Mouse (Mus musculus): ENCODE results near the gene Idh3a. TPM values are rescaled to one million over a fixed set of nuclear protein-coding genes. Genes with fewer than 3 reads are reported as not detected.
"Not testable (repeated sequence)": the region's sequence is repeated elsewhere in the genome, so short reads cannot be mapped to it uniquely, and the experiment has no call there.

The Idh3a gene
- polyA plus RNA-seq, 1 experiment from 2014 or later: 101 TPM

DNA sequence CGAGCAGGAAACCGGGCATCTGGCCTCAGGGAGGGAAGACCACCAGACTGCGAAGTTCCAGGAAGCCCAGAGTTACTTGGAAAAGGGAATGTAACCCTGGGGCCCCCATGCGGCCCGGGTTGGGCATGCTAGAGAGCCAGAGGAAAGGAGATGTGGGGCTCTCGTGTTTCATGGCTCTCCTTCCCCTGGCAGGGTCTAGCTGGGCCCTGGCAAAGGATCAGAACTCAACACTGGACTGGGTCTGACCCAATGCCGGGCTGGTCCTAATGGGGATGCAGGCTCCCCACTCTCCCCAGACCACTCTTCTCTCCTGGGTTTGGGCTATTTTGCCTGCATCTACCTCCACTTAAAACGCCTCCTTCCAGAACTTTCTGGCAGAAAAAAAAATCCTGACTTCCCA, 27.4 kb upstream of the Idh3a start:
- no peak overlapping the region for H3K4me3 ChIP-seq
- H3K27me3 ChIP-seq: no peaks in the 10 kb centered on the region
- H3K4me1 ChIP-seq: peaks cover 7% of the 10 kb centered on the region; the same call in 1 of the 2 replicates
- WGBS: 68% methylated on average over 8 of the region's 8 CpGs
- no peak overlapping the region for H3K9ac ChIP-seq
- no peaks in the 10 kb centered on the region for H3K36me3 ChIP-seq
- H3K4me2 ChIP-seq (replicated peaks): no peak overlapping the region
- H3K9me3 ChIP-seq: no peaks in the 10 kb centered on the region
- no peak overlapping the region for H3K27ac ChIP-seq
- ATAC-seq (ENCODE audit: insufficient number of reproducible peaks, insufficient read depth, low FRiP score, low TSS enrichment): no peak

DNA sequence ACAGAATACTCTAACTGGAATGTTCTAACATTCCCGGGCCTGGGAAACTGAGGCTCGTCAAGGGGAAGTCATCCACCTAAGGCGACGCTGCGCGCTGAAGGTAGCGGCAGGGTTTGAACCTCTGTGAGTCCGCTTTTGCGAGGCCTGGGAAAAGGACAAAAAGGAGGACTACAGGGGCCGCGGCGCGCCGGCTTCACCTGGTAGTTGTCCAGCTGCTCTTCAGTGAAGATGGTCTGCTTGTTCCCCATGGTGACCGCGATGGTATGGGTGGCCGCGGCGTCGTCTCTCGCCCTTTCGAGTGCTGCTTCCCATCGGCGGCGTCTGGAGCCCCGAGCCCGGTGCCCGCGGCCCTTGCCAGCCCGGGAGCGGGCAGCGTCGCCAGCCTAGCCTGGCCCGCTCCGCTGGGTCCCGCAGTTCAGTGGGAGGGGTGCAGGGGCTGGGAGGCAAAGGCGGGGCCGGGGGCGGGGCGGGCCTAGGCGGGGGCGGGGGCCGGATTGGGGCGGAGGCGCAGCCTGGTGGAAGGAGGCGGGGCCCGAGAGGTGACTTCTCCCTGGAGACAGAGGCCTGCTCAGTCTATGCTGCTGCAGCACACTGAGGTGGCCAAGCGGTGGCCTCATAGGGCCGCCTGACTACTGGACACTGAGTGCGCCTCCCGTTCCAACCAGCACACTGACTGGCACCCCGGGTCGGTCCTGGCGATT, 26.2 kb upstream of the Idh3a start, which contains the start of gene Cib2:
Gene Cib2 (minus strand): TSS at position 448 of the 701 bp plus-strand sequence.
- ATAC-seq (ENCODE audit: insufficient number of reproducible peaks, insufficient read depth, low FRiP score, low TSS enrichment): peak; percentile 92
- Histone ChIP-seq H3K27me3 (no peaks in the 10 kb centered on the region), H3K36me3 (no peaks in the 10 kb centered on the region), H3K9me3 (no peaks in the 10 kb centered on the region), H3K4me1 (peaks cover 7% of the 10 kb centered on the region; the same call in 1 of the 2 replicates), H3K4me3 (peak within 1 kb of the TSS; percentile 56), H3K27ac (0 out of 2 replicates have a peak within 1 kb of the TSS, but pooled peaks have one; percentile 0), H3K4me2 (replicated peaks) (peak within 1 kb of the TSS; percentile 80), H3K9ac (peak within 1 kb of the TSS; percentile 56)
- WGBS: 1% methylated on average over 53 of the region's 54 CpGs

- no peak overlapping the region for H3K9ac ChIP-seq
- no peaks in the 10 kb centered on the region for H3K9me3 ChIP-seq
- peaks cover 7% of the 10 kb centered on the region; the same call in 1 of the 2 replicates for H3K4me1 ChIP-seq
- 83% methylated on average over 8 of the region's 8 CpGs for WGBS
- no peak overlapping the region for H3K4me2 ChIP-seq (replicated peaks)
- H3K4me3 ChIP-seq: no peak overlapping the region
- ATAC-seq (ENCODE audit: insufficient number of reproducible peaks, insufficient read depth, low FRiP score, low TSS enrichment): no peak
- no peak overlapping the region for H3K27ac ChIP-seq
- no peaks in the 10 kb centered on the region for H3K27me3 ChIP-seq
- H3K36me3 ChIP-seq: no peaks in the 10 kb centered on the region
These were observed 25.1 kb upstream of the Idh3a start for GRCm38 (mm10) chr9:54560831-54561601.

- no peak overlapping the region for H3K27ac ChIP-seq
- ATAC-seq (ENCODE audit: insufficient number of reproducible peaks, insufficient read depth, low FRiP score, low TSS enrichment): no peak
These were observed 19.2 kb upstream of the Idh3a start for GRCm38 (mm10) chr9:54566958-54567357.

DNA sequence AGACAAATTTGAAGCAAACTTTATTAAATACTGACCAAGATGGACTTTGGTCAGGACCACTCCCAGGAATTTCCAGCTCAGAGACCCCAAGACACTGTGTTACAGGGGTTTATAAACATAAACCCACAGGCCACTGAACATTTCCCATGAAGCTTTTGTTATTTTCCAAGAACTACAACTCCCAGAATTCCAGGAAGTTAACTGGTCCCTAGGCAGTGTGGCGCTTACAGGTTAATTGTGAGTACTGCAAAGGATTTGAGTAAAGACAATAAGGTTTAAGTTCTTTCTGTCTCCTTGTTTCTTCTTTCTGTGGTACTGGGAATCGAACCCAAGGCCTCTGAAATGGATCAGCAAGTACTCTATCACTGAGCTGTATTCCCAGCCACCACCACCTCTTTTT, 17.4 kb upstream of the Idh3a start:
- 37% methylated on average over 2 of the region's 2 CpGs for WGBS
- Histone ChIP-seq H3K4me2 (replicated peaks) (no peak overlapping the region), H3K4me3 (no peak overlapping the region), H3K9ac (no peak overlapping the region), H3K4me1 (no peaks in the 10 kb centered on the region), H3K36me3 (no peaks in the 10 kb centered on the region), H3K9me3 (no peaks in the 10 kb centered on the region), H3K27ac (no peak overlapping the region), H3K27me3 (no peaks in the 10 kb centered on the region)
- ATAC-seq (ENCODE audit: insufficient number of reproducible peaks, insufficient read depth, low FRiP score, low TSS enrichment): no peak

More at GRCm38 (mm10) chr9:54566958-54567357, 19.2 kb upstream of the Idh3a start:
- H3K9ac ChIP-seq: no peak overlapping the region
- no peak overlapping the region for H3K4me3 ChIP-seq
- 32% methylated on average over 4 of the region's 4 CpGs for WGBS
- H3K9me3 ChIP-seq: no peaks in the 10 kb centered on the region
- no peak overlapping the region for H3K4me2 ChIP-seq (replicated peaks)
- no peaks in the 10 kb centered on the region for H3K27me3 ChIP-seq
- H3K4me1 ChIP-seq: no peaks in the 10 kb centered on the region
- H3K36me3 ChIP-seq: no peaks in the 10 kb centered on the region

DNA sequence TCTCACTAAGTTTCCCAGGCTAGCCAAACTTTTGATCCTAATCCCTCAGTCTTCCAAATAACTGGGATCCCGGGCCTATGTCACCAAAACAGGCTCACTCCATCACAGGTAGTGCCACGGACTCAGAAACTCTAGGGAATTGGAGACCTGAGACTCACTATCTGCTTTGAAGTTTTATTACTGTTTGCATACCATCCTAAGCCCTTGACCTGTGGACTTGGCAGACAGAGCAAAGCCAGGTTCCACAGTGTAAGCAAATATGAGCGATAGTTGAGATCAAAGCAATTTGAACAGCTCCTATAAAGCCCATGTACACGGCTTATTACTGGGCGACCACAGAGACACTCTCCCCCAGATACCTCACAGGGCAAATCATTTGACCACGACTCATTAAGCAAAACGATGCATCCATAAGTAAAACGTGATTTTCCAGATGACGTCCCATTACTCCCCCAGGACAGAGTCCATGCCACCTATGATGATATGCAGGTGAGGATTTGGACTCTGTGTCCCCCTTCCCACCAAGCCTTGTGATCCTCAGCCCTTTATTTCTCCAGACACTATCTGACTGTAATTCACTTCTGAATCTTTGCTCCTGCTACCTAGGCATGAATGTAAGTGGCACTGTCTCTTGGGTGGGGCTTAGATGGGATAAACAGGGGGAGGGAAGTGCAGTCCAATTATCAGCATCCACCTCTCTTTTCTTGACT, 14.8 kb upstream of the Idh3a start:
- 76% methylated on average over 9 of the region's 9 CpGs for WGBS
- no peaks in the 10 kb centered on the region for H3K9me3 ChIP-seq
- ATAC-seq (ENCODE audit: insufficient number of reproducible peaks, insufficient read depth, low FRiP score, low TSS enrichment): no peak
- no peak overlapping the region for H3K4me3 ChIP-seq
- H3K36me3 ChIP-seq: no peaks in the 10 kb centered on the region
- no peak overlapping the region for H3K4me2 ChIP-seq (replicated peaks)
- H3K27me3 ChIP-seq: no peaks in the 10 kb centered on the region
- H3K27ac ChIP-seq: no peak overlapping the region
- H3K4me1 ChIP-seq: no peaks in the 10 kb centered on the region
- no peak overlapping the region for H3K9ac ChIP-seq

DNA sequence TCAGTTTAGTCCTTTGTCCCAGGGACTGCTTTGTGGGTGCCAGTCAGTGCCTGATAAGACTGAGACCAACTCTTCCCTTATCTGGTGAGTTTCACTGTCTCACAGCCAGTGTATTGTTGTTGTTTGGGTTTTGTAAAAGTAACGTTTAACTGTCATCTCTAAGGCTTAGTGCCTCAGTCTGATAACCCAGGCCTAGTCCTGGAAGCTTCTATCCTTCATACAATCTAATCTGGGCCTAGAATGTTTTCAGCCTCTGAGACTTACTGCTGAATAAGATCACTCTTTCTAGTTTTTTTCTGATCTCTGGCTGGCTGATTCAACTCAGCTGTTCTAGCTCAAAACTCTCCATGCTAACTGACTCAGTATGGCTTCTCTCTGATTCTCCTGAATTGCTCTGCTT, 2.4 kb upstream of the Idh3a start:
- no peak overlapping the region for H3K4me2 ChIP-seq (replicated peaks)
- H3K27ac ChIP-seq: no peak overlapping the region
- no peaks in the 10 kb centered on the region for H3K36me3 ChIP-seq
- no peaks in the 10 kb centered on the region for H3K27me3 ChIP-seq
- H3K4me3 ChIP-seq: no peak overlapping the region
- no peaks in the 10 kb centered on the region for H3K9me3 ChIP-seq
- H3K4me1 ChIP-seq: peaks cover 13% of the 10 kb centered on the region
- H3K9ac ChIP-seq: no peak overlapping the region
- 77% methylated on average over 1 of the region's 1 CpGs for WGBS
- no peak for ATAC-seq (ENCODE audit: insufficient number of reproducible peaks, insufficient read depth, low FRiP score, low TSS enrichment)

- not testable (repeated sequence) for H3K9me3 ChIP-seq; H3K27ac ChIP-seq; H3K9ac ChIP-seq; ATAC-seq (ENCODE audit: insufficient number of reproducible peaks, insufficient read depth, low FRiP score, low TSS enrichment); H3K4me3 ChIP-seq; H3K27me3 ChIP-seq; H3K36me3 ChIP-seq; H3K4me2 ChIP-seq (replicated peaks)
- peaks cover 13% of the 10 kb centered on the region for H3K4me1 ChIP-seq
- WGBS: 83% methylated on average over 2 of the region's 2 CpGs
These were observed 2.0 kb upstream of the Idh3a start for GRCm38 (mm10) chr9:54584127-54584526.

GRCm38 (mm10) chr9:54585839-54586198, 315 bp upstream of the Idh3a start:
- no peak overlapping the region for H3K27ac ChIP-seq

GRCm38 (mm10) chr9:54587863-54588262, 1.7 kb downstream of the Idh3a start:
- Histone ChIP-seq H3K27me3 (no peaks in the 10 kb centered on the region), H3K4me2 (replicated peaks) (no peak overlapping the region), H3K36me3 (peaks cover 16% of the 10 kb centered on the region), H3K9ac (no peak overlapping the region), H3K9me3 (no peaks in the 10 kb centered on the region), H3K4me1 (peaks cover 13% of the 10 kb centered on the region), H3K27ac (no peak overlapping the region), H3K4me3 (no peak overlapping the region)
- WGBS: 54% methylated on average over 4 of the region's 4 CpGs
- no peak for ATAC-seq (ENCODE audit: insufficient number of reproducible peaks, insufficient read depth, low FRiP score, low TSS enrichment)

More at GRCm38 (mm10) chr9:54585839-54586198, 315 bp upstream of the Idh3a start:
- no peak for ATAC-seq (ENCODE audit: insufficient number of reproducible peaks, insufficient read depth, low FRiP score, low TSS enrichment)
- Histone ChIP-seq H3K4me3 (peak overlapping the region; percentile 78), H3K4me2 (replicated peaks) (peak overlapping the region; percentile 93), H3K36me3 (peaks cover 6% of the 10 kb centered on the region; the same call in 1 of the 2 replicates), H3K27me3 (no peaks in the 10 kb centered on the region), H3K4me1 (peaks cover 13% of the 10 kb centered on the region), H3K9me3 (no peaks in the 10 kb centered on the region), H3K9ac (peak overlapping the region; percentile 19; the same call in 1 of the 2 replicates)
- 29% methylated on average over 5 of the region's 5 CpGs for WGBS

DNA sequence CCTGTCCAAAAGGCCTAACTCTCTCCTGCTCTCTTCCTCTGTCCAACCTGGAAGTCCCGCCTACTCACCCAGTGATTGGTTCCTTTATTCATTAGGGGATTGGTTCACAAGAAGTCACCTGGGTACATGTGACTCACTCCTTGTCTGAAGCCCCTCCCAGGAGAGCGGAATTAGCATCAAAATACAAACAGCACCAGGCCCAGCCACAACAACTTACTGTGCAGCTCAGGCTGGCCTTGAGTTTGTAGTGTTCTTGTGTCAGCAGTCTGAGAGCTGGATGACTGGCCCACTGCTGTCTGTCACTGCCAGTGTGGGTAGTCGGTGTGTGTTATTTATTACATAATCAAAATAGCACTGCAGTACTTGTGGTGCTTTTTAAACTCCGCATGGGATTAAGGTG, 7.5 kb downstream of the Idh3a start:
- H3K4me3 ChIP-seq; H3K27ac ChIP-seq; H3K4me2 ChIP-seq (replicated peaks); H3K9ac ChIP-seq; H3K27me3 ChIP-seq; H3K4me1 ChIP-seq; ATAC-seq (ENCODE audit: insufficient number of reproducible peaks, insufficient read depth, low FRiP score, low TSS enrichment); H3K9me3 ChIP-seq: not testable (repeated sequence)
- H3K36me3 ChIP-seq: peaks cover 65% of the 10 kb centered on the region
- 80% methylated on average over 4 of the region's 4 CpGs for WGBS

All from embryonic facial prominence, embryonic 12.5 days (tissue).